Mouse (Mus musculus) bone marrow macrophage, adult 2 months (primary cell): Measurements from ENCODE around the gene Tspan9.

Experiments
- CTCF ChIP-seq: IDR thresholded peaks from 2 replicates; pipeline ENCODE4 v1.5.1; 2012; ENCODE audit warnings: low read depth, mild to moderate bottlenecking, low read length, moderate library complexity
- POLR2A ChIP-seq: IDR thresholded peaks from 2 replicates; pipeline ENCODE4 v1.6.1; 2012; ENCODE audit warnings: mild to moderate bottlenecking, low read depth, low read length, borderline replicate concordance

DNA sequence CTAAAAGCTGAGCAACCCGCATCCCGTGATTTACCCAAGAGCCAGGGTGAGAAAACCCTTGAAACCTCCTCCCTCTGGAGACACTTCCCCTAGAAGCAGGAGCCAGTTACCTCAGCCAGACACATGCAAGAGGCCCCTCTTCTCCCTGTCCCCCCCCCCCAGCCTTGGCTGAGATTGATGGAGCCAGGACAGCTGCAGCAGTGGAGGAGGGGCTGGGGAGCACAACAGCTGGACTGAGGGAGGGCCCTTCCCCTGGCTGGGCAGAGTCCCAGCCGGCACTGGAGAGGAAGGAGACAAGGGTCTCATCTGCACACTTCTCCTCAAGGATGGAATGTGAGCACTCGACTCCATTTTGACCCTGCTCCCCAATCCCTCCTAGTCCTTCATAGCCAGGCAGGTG, 64.9 kb downstream of the Tspan9 start:
- TF ChIP-seq CTCF (no peak), POLR2A (no peak)
